Mouse (Mus musculus): ENCODE data around the gene Cdx2. TPM values are rescaled to one million over a fixed set of nuclear protein-coding genes. Genes with fewer than 3 reads are reported as not detected.

The Cdx2 gene
- polyA plus RNA-seq, 1 experiment: not detected

- Histone ChIP-seq H3ac (ENCODE audit: control insufficient read depth, insufficient read length) (no peak within 1 kb of the TSS), H3K4me2 (ENCODE audit: low read depth) (no peak within 1 kb of the TSS), H3K27me3 (ENCODE audit: control insufficient read depth, insufficient read depth, insufficient read length) (peaks cover 63% of the 10 kb centered on the region), H3K36me3 (ENCODE audit: control insufficient read depth, insufficient read depth) (no peaks in the 10 kb centered on the region), H3K79me2 (ENCODE audit: control insufficient read depth, insufficient read depth) (no peaks in the 10 kb centered on the region), H3K4me3 (no peak within 1 kb of the TSS)
- TF ChIP-seq MAX (IDR thresholded peaks at IDR 0.05; ENCODE audit: low read depth): no peak
- TF ChIP-seq SRF (IDR thresholded peaks at IDR 0.05; ENCODE audit: control insufficient read depth, insufficient read length, low read depth): no peak
- TF ChIP-seq POLR2A (IDR thresholded peaks at IDR 0.05; ENCODE audit: insufficient read length, low read depth): no peak
- TF ChIP-seq POLR2AphosphoS2 (IDR thresholded peaks at IDR 0.05; ENCODE audit: insufficient read length, low read depth): no peak
- TF ChIP-seq TCF12 (IDR thresholded peaks at IDR 0.05; ENCODE audit: insufficient read depth, poor library complexity, severe bottlenecking): no peak
- TF ChIP-seq REST (IDR thresholded peaks at IDR 0.05; ENCODE audit: insufficient read depth, insufficient read length): no peak
- no peak for TF ChIP-seq CEBPB (IDR thresholded peaks at IDR 0.05; ENCODE audit: insufficient read depth, poor library complexity, severe bottlenecking)
- no peak for TF ChIP-seq MYOG (IDR thresholded peaks at IDR 0.05; ENCODE audit: control insufficient read depth in 1 of 3, insufficient read depth in 1 of 3, insufficient read length in 2 of 3, low read depth in 2 of 3)
Observed at GRCm38 (mm10) chr5:147269926-147270672, 37.0 kb downstream of the Cdx2 start, which contains the start of gene Pdx1. Gene Pdx1, plus strand, starts transcription at chr5:147269959.

DNA sequence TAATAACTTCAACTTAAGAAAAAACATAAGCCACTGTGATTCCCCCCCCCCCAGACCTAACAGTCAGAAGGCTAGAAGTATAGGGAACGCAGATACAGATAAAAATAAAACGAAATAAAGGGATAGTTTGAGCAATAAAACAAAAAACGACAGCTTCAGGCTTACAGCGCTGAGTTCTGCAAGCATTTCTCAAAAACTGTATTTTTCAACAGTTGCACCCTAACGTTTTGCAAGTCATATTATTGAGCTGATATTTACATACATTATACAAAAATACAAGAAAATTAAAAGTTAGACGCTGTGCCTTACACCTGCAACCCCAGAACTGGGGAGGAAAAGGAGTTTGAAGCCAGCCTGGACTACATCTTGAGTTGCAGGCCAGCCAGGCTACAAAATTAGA, 37.7 kb downstream of the Cdx2 start:
- H3K27me3 ChIP-seq (ENCODE audit: control insufficient read depth, insufficient read depth, insufficient read length): peaks cover 57% of the 10 kb centered on the region
- no peak for TF ChIP-seq POLR2AphosphoS2 (IDR thresholded peaks at IDR 0.05; ENCODE audit: insufficient read length, low read depth)
- no peaks in the 10 kb centered on the region for H3K79me2 ChIP-seq (ENCODE audit: control insufficient read depth, insufficient read depth)
- H3ac ChIP-seq (ENCODE audit: control insufficient read depth, insufficient read length): no peak overlapping the region
- no peak overlapping the region for H3K4me3 ChIP-seq
- H3K4me2 ChIP-seq (ENCODE audit: low read depth): no peak overlapping the region
- no peaks in the 10 kb centered on the region for H3K36me3 ChIP-seq (ENCODE audit: control insufficient read depth, insufficient read depth)

DNA sequence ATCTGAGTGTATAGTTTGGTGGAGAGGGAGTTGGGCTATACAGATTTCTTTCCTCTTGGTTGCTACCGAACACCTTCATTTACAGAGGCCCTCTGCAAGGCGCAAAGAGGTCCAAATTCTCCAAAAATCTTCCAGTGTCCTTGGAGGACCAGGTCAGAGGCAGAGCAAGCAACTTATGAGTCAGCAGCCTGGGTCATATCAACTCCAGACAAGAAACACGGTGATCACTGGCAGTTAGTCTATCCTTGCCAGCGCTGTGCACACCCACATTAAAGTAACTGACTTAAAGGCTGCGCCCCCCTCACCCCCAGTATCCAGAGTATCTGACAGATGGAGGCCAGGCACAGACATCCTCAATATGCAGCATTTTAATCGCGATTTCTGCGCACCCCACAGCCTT, 38.3 kb downstream of the Cdx2 start:
- peaks cover 51% of the 10 kb centered on the region for H3K27me3 ChIP-seq (ENCODE audit: control insufficient read depth, insufficient read depth, insufficient read length)
- TF ChIP-seq REST (IDR thresholded peaks at IDR 0.05; ENCODE audit: insufficient read depth, insufficient read length): no peak
- no peak for TF ChIP-seq TCF3 (IDR thresholded peaks at IDR 0.05; ENCODE audit: insufficient read length, low read depth)
- no peak for TF ChIP-seq POLR2A (IDR thresholded peaks at IDR 0.05; ENCODE audit: insufficient read length, low read depth)
- TF ChIP-seq MYOD1 (IDR thresholded peaks at IDR 0.05; ENCODE audit: control insufficient read depth in 1 of 3, insufficient read length in 2 of 3, low read depth in 2 of 3): no peak
- no peak for TF ChIP-seq TCF12 (IDR thresholded peaks at IDR 0.05; ENCODE audit: insufficient read depth, poor library complexity, severe bottlenecking)
- TF ChIP-seq SRF (IDR thresholded peaks at IDR 0.05; ENCODE audit: control insufficient read depth, insufficient read length, low read depth): no peak
- H3K4me3 ChIP-seq: no peak overlapping the region
- no peak overlapping the region for H3ac ChIP-seq (ENCODE audit: control insufficient read depth, insufficient read length)
- no peaks in the 10 kb centered on the region for H3K79me2 ChIP-seq (ENCODE audit: control insufficient read depth, insufficient read depth)
- H3K36me3 ChIP-seq (ENCODE audit: control insufficient read depth, insufficient read depth): no peaks in the 10 kb centered on the region
- H3K4me2 ChIP-seq (ENCODE audit: low read depth): no peak overlapping the region

GRCm38 (mm10) chr5:147267434-147267833, 39.6 kb downstream of the Cdx2 start:
- Histone ChIP-seq H3ac (ENCODE audit: control insufficient read depth, insufficient read length) (no peak overlapping the region), H3K36me3 (ENCODE audit: control insufficient read depth, insufficient read depth) (no peaks in the 10 kb centered on the region), H3K4me3 (no peak overlapping the region), H3K4me2 (ENCODE audit: low read depth) (no peak overlapping the region), H3K27me3 (ENCODE audit: control insufficient read depth, insufficient read depth, insufficient read length) (peaks cover 42% of the 10 kb centered on the region), H3K79me2 (ENCODE audit: control insufficient read depth, insufficient read depth) (no peaks in the 10 kb centered on the region)
- TF ChIP-seq USF1 (IDR thresholded peaks at IDR 0.05; ENCODE audit: low read depth): no peak
- no peak for TF ChIP-seq MAX (IDR thresholded peaks at IDR 0.05; ENCODE audit: low read depth)
- no peak for TF ChIP-seq MYOG (IDR thresholded peaks at IDR 0.05; ENCODE audit: control insufficient read depth in 1 of 3, insufficient read depth in 1 of 3, insufficient read length in 2 of 3, low read depth in 2 of 3)
- no peak for TF ChIP-seq CEBPB (IDR thresholded peaks at IDR 0.05; ENCODE audit: insufficient read depth, poor library complexity, severe bottlenecking)
- no peak for TF ChIP-seq POLR2AphosphoS2 (IDR thresholded peaks at IDR 0.05; ENCODE audit: insufficient read length, low read depth)
- TF ChIP-seq MYOD1 (IDR thresholded peaks at IDR 0.05; ENCODE audit: control insufficient read depth in 1 of 3, insufficient read length in 2 of 3, low read depth in 2 of 3): no peak
- no peak for TF ChIP-seq E2F4 (IDR thresholded peaks at IDR 0.05; ENCODE audit: insufficient read depth)

GRCm38 (mm10) chr5:147263945-147264344, 43.1 kb downstream of the Cdx2 start:
- H3K27me3 ChIP-seq (ENCODE audit: control insufficient read depth, insufficient read depth, insufficient read length): peaks cover 20% of the 10 kb centered on the region
- no peaks in the 10 kb centered on the region for H3K79me2 ChIP-seq (ENCODE audit: control insufficient read depth, insufficient read depth)
- no peak overlapping the region for H3K4me3 ChIP-seq
- no peak overlapping the region for H3K4me2 ChIP-seq (ENCODE audit: low read depth)
- TF ChIP-seq SRF (IDR thresholded peaks at IDR 0.05; ENCODE audit: control insufficient read depth, insufficient read length, low read depth): no peak
- no peak for TF ChIP-seq E2F4 (IDR thresholded peaks at IDR 0.05; ENCODE audit: insufficient read depth)
- no peak for TF ChIP-seq MAX (IDR thresholded peaks at IDR 0.05; ENCODE audit: low read depth)
- TF ChIP-seq USF1 (IDR thresholded peaks at IDR 0.05; ENCODE audit: low read depth): no peak
- no peak for TF ChIP-seq CEBPB (IDR thresholded peaks at IDR 0.05; ENCODE audit: insufficient read depth, poor library complexity, severe bottlenecking)
- TF ChIP-seq POLR2AphosphoS2 (IDR thresholded peaks at IDR 0.05; ENCODE audit: insufficient read length, low read depth): no peak
- no peak for TF ChIP-seq MYOD1 (IDR thresholded peaks at IDR 0.05; ENCODE audit: control insufficient read depth in 1 of 3, insufficient read length in 2 of 3, low read depth in 2 of 3)
- no peak for TF ChIP-seq TCF3 (IDR thresholded peaks at IDR 0.05; ENCODE audit: insufficient read length, low read depth)
- no peak for TF ChIP-seq TCF12 (IDR thresholded peaks at IDR 0.05; ENCODE audit: insufficient read depth, poor library complexity, severe bottlenecking)
- TF ChIP-seq REST (IDR thresholded peaks at IDR 0.05; ENCODE audit: insufficient read depth, insufficient read length): no peak
- no peak overlapping the region for H3ac ChIP-seq (ENCODE audit: control insufficient read depth, insufficient read length)
- H3K36me3 ChIP-seq (ENCODE audit: control insufficient read depth, insufficient read depth): no peaks in the 10 kb centered on the region
